Mouse (Mus musculus): ENCODE results near the gene Hs3st1.

- no peak for TF ChIP-seq MAFK (IDR thresholded peaks at IDR 0.05; ENCODE audit: insufficient replicate concordance, low read length)
- TF ChIP-seq EP300 (IDR thresholded peaks at IDR 0.05; ENCODE audit: low read length) = no peak
- TF ChIP-seq NELFE (IDR thresholded peaks at IDR 0.05; ENCODE audit: low read depth, low read length) = no peak
- no peak for TF ChIP-seq E2F4 (IDR thresholded peaks at IDR 0.05; ENCODE audit: insufficient replicate concordance, low read depth, low read length)
- TF ChIP-seq CTCF (conservative IDR thresholded peaks at IDR 0.05 in 1 of 2, IDR thresholded peaks at IDR 0.05 in 1 of 2; ENCODE audit: low read depth in 2 of 2, low read length in 2 of 2) = no peak
- TF ChIP-seq USF1 (IDR thresholded peaks at IDR 0.05; ENCODE audit: low read depth, low read length) = no peak
- no peak for TF ChIP-seq ETS1 (conservative IDR thresholded peaks at IDR 0.05; ENCODE audit: low read depth, low read length)
- TF ChIP-seq POLR2A (IDR thresholded peaks at IDR 0.05; ENCODE audit: low read depth, low read length) = no peak
- no peak for TF ChIP-seq PAX5 (IDR thresholded peaks at IDR 0.05; ENCODE audit: low read length)
- no peak for TF ChIP-seq JUND (conservative IDR thresholded peaks at IDR 0.05; ENCODE audit: low read depth, low read length)
Observed at GRCm38 (mm10) chr5:39771680-39772348, 16.5 kb upstream of the Hs3st1 start.

All from CH12.LX (cell line).